Mouse (Mus musculus) regulatory T cell (primary cell): ENCODE results near the gene Fam53b.

ENCODE experiments used
- in situ Hi-C: fragments of 300-600 bp; cut with MboI, MseI; formaldehyde crosslinking; loops from one replicate; pipeline ENCODE4 v1.15.1; 2025; ENCODE audit warnings: high pct_unique_total_duplicates

Fam53b gene

GRCm38 (mm10) chr7:132811716-132812618 lies 1.7 kb downstream of the Fam53b start:
- in situ Hi-C loops: no loop called here

- in situ Hi-C loops: no loop called here
Measured at GRCm38 (mm10) chr7:132810879-132811278, 2.8 kb downstream of the Fam53b start.

GRCm38 (mm10) chr7:132810368-132810767 lies 3.3 kb downstream of the Fam53b start:
- in situ Hi-C loops: no loop called here

DNA sequence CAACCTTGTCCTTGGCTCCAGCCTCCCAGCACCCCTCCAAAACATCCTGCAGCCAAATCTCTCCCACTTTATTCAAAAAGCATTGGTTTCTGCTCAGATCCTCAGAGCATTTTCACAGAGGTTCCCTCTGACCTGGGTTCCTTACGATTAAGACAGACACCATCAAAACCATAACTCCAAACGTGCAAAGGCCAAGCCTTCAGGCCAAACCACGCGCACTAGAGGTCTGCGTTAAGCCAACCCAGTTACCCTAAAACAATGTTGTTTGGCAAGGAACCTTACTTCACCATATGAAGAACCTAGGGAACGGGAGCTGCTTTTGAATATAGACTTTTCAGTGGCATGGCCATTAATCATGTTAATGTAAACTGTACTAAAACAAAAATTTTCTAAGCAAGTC lies 4.0 kb downstream of the Fam53b start:
- in situ Hi-C loops: no loop called here

DNA sequence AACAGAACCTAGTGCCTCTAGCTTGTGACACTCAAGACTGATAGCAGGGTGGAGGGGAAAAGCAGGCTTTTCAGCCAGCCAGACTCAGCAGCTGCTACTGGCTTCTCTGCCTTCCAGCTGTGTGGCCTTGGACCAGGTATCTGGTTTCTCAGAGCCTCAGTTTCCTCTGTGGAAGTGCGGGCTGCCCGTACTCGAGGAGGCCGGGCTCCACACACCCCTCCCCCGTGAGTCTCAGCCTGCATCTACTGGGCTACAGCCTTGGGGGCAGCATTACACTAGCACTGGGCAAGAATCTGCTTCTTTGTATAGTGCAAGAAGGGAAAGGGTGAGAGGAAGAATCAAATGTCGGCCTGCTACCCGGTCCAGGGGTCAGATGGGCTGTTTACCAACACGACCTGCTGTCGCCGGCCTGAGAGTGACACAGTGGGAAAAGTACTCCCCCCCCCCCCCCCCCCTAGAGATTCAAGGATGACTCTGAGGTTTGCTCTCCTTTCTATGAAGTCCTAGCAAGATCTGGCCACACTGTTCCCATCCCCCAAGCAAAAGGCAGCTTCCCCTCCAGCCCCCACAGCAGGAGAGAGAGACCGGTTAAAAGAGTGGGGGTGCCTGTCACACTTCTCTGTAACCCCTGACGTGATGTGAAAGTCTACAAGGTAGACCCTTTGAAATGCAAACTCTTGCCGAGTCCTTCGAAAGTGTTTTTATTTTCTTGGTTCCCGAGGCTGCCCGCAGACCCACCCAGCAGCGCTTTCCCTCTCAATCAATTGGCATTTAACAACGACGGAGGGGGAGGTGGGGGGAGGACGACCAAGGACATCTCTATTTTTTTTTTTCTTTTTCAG lies 4.6 kb downstream of the Fam53b start:
- in situ Hi-C loops: no loop called here

GRCm38 (mm10) chr7:132808051-132808796 lies 5.5 kb downstream of the Fam53b start:
- in situ Hi-C loops: no loop called here

- in situ Hi-C loops: no loop called here
Measured at GRCm38 (mm10) chr7:132806926-132807857, 6.5 kb downstream of the Fam53b start.

DNA sequence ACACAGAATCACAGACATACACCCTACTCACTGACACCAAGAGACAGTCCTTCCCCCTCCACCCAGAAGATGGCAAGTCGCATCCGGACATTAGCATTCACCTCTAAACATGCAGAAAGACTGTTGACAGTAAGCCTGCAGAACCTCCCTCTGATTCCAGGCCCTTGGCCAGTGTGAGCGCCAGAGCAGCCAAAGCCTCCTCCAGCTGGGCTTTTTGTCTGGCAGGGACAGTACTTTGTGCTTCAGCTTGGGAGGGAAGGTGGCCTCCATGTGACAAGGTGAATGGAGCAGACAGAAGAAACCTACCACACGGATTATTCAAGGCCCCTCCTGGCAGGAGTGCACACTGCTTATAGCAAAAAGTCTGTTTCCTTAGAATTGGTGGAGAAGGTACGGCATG lies 7.4 kb downstream of the Fam53b start:
- in situ Hi-C loops: no loop called here

DNA sequence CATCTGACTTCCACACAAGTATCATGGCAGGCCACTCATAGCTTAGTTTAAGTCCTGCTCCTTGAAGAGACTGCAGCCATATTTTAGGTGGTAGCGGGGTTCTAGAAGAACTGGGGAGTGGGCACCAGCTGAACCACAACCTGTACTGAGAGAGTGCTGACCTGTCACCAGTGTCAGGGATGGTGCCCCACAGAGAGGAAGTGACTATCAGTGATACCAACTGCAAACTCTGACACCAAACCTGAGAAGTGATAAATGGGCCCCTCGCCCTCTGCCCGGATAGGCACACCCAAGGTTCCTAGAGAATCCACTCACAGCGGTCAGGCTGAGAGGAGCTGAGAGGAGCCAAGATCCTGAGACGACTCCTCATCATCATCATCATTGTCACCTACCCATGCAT lies 8.7 kb downstream of the Fam53b start:
- in situ Hi-C loops: loop anchor here (5.0 kb wide), 1 partner anchor 38 kb away; no protein-coding TSS in a partner anchor

GRCm38 (mm10) chr7:132804461-132804860 lies 9.2 kb downstream of the Fam53b start:
- in situ Hi-C loops: loop anchor here (5.0 kb wide), 1 partner anchor 37 kb away; no protein-coding TSS in a partner anchor

DNA sequence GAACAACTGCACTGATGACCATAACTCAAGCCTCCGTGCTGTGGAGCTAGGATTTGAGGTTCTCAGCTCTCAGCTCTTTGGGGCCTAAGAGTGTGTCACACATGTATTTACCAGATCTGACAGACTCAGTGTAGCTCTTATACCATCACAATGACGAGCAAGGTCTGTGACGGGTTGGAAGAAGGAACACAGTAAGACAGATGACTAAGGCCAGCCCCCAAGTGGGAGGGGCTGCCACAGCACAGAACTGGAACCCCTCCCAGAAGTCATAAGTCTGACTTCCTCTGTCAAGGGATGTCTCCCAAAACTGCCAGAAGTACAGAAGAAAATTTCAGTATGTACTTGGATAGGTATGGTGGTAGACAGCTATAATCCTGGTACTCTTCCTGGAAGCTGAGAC lies 9.7 kb downstream of the Fam53b start:
- in situ Hi-C loops: loop anchor here (5.0 kb wide), 1 partner anchor 37 kb away; no protein-coding TSS in a partner anchor

DNA sequence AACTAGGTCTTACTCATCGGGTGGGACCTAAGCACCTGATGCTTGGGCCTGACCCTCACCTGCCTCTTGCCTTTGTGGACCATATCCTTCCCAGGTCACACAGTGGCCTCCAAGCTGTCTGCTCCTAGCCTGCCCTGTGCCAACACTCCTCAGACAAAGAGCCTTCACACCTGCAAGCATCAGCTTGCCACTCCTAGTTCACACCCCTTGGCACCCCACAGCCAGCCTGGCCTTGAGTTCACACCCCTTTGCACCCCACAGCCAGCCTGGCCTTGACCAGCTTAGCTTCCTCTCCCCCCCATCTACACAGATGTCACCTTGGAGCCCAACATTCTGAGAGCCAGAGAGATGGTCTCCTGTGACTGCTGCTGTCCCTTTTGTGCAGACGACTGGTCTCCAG lies 10.3 kb downstream of the Fam53b start:
- in situ Hi-C loops: loop anchor here (5.0 kb wide), 1 partner anchor 36 kb away; no protein-coding TSS in a partner anchor

DNA sequence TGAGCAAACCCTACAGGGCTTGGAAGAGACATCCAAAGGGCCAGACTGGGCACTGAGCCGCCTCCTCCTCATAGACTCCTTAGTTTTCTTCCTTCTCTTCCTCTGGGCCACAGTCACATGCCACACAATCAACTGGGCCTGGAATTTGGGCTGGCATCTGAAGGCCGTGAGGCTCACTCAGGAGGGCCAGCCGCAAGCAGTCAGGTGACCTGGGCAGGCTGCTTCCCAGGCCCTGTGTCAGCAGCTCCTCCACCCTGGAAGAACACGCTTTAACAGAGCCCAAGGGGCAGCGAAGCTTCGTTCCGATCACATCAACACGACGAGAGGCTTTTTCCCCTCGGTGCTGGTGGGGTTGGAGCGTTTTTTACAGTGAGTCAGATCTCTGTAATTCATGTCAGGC lies 11.0 kb downstream of the Fam53b start:
- in situ Hi-C loops: loop anchor here (5.0 kb wide), 1 partner anchor 35 kb away; no protein-coding TSS in a partner anchor

GRCm38 (mm10) chr7:132802066-132802465 lies 11.6 kb downstream of the Fam53b start:
- in situ Hi-C loops: loop anchor here (5.0 kb wide), 1 partner anchor 35 kb away; no protein-coding TSS in a partner anchor

GRCm38 (mm10) chr7:132801509-132801908 lies 12.2 kb downstream of the Fam53b start:
- in situ Hi-C loops: loop anchor here (5.0 kb wide), 1 partner anchor 34 kb away; no protein-coding TSS in a partner anchor

DNA sequence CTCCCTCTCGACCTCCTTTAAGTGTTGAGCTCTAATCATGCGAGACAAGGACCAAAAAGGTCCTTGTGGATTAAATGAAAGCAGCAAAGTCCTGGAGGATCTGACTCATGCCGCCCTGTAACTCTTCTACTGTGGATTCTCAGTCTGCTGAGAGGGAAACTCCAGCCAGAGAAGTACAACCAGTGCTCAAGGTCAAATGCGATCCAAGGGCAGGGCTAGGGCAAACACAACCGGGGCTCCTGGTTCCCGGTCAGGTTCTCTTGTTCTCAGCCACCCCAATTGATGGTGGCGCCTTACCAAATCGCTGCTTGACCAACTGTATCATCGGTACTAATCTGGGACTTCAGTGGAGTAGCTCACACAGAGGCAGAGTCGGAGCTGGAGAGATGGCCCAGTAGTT lies 12.8 kb downstream of the Fam53b start:
- in situ Hi-C loops: loop anchor here (5.0 kb wide), 1 partner anchor 34 kb away; no protein-coding TSS in a partner anchor

GRCm38 (mm10) chr7:132799119-132800016 lies 14.3 kb downstream of the Fam53b start:
- in situ Hi-C loops: loop anchor here (5.0 kb wide), 1 partner anchor 32 kb away; no protein-coding TSS in a partner anchor

- in situ Hi-C loops: no loop called here
Measured at GRCm38 (mm10) chr7:132795141-132795540, 18.5 kb downstream of the Fam53b start.

DNA sequence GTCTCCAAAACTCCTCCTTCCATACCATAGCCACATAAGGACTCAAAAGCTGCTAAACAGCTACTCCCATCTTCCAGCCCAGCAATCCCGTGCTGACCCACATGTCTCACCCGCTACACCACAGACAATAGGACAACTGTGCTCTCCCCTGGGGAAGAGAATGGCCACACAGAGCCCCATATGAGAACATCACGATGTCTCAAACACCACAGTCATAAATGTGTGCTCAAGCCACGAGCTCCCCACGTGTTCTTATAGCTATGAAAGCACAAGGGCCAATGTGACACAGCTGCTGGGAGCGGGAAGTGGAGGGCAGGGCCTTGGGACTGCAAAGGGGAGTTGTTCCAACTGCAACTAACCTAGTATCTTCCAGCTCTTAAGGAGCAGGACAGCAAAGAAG lies 20.2 kb downstream of the Fam53b start:
- in situ Hi-C loops: no loop called here
